ENCODE assay signal across 38 mouse cellular contexts in genomic region chr12:31521371-31521770, GRCm38 (mm10). TPM values are rescaled to one million over a fixed set of nuclear protein-coding genes. Genes with fewer than 3 reads are reported as not detected.
A peak's percentile ranks its signal among the peaks of the same experiment; 100 is the strongest.
DNase-seq lines count a peak whose midpoint lies in the region; ATAC-seq lines count a peak whose summit lies in the region.
"Had no signal": no experiment of that assay in that cellular context is flagged by ENCODE, and none has a peak within 500 bp of the region (broad histone marks: within the 10 kb centered on the region; RNA-seq: fewer than 3 reads in every experiment).

No protein-coding gene starts in this region.

- H3K4me1 ChIP-seq in embryonic facial prominence, embryonic 14.5 days (ENCODE audit: control insufficient read depth, insufficient read depth, low read length): no peaks in the 10 kb centered on the region
- H3K4me1 ChIP-seq in embryonic facial prominence, embryonic 10.5 days: no peaks in the 10 kb centered on the region
- H3K4me1 ChIP-seq in heart, embryonic 12.5 days (replicated peaks): peaks cover 20% of the 10 kb centered on the region
- no peaks in the 10 kb centered on the region for H3K4me1 ChIP-seq in midbrain, embryonic 12.5 days
- H3K4me1 ChIP-seq in midbrain, embryonic 11.5 days (ENCODE audit: control insufficient read depth, insufficient read depth, low read length): no peaks in the 10 kb centered on the region
- H3K4me1 ChIP-seq: embryonic facial prominence, embryonic 12.5 days; forebrain, embryonic 10.5 days; liver, embryonic 12.5 days had no signal

- H3K36me3 ChIP-seq in embryonic facial prominence, embryonic 14.5 days (ENCODE audit: control insufficient read depth, insufficient read depth, low read length): no peaks in the 10 kb centered on the region
- H3K36me3 ChIP-seq in embryonic facial prominence, embryonic 10.5 days (replicated peaks): no peaks in the 10 kb centered on the region
- H3K36me3 ChIP-seq in heart, embryonic 12.5 days: no peaks in the 10 kb centered on the region
- no peaks in the 10 kb centered on the region for H3K36me3 ChIP-seq in midbrain, embryonic 12.5 days
- no peaks in the 10 kb centered on the region for H3K36me3 ChIP-seq in midbrain, embryonic 11.5 days (ENCODE audit: control insufficient read depth, insufficient read depth, low read length)
- H3K36me3 ChIP-seq: embryonic facial prominence, embryonic 12.5 days; forebrain, embryonic 10.5 days; liver, embryonic 12.5 days had no signal

- H3K9ac ChIP-seq in embryonic facial prominence, embryonic 14.5 days (ENCODE audit: low read depth, low read length): no peak overlapping the region
- H3K9ac ChIP-seq in heart, embryonic 12.5 days: no peak overlapping the region
- H3K9ac ChIP-seq in midbrain, embryonic 12.5 days (replicated peaks): no peak overlapping the region
- no peak overlapping the region for H3K9ac ChIP-seq in midbrain, embryonic 11.5 days (ENCODE audit: low read length)
- H3K9ac ChIP-seq: embryonic facial prominence, embryonic 12.5 days; liver, embryonic 12.5 days; liver, postnatal 0 days had no signal

- H3K27me3 ChIP-seq in embryonic facial prominence, embryonic 14.5 days (replicated peaks; ENCODE audit: control insufficient read depth, insufficient read depth, low read length): no peaks in the 10 kb centered on the region
- H3K27me3 ChIP-seq in embryonic facial prominence, embryonic 10.5 days (replicated peaks; ENCODE audit: low read depth, poor library complexity, severe bottlenecking): no peaks in the 10 kb centered on the region
- no peaks in the 10 kb centered on the region for H3K27me3 ChIP-seq in heart, embryonic 12.5 days (replicated peaks)
- no peaks in the 10 kb centered on the region for H3K27me3 ChIP-seq in midbrain, embryonic 12.5 days
- no peaks in the 10 kb centered on the region for H3K27me3 ChIP-seq in midbrain, embryonic 11.5 days (ENCODE audit: control insufficient read depth, insufficient read depth, low read length)
- H3K27me3 ChIP-seq: CH12.LX; embryonic facial prominence, embryonic 12.5 days; liver, embryonic 12.5 days had no signal

- no peak for ATAC-seq in embryonic facial prominence, embryonic 14.5 days (ENCODE audit: low read depth)
- ATAC-seq in heart, embryonic 12.5 days (ENCODE audit: insufficient number of reproducible peaks, low FRiP score): no peak
- ATAC-seq in midbrain, embryonic 12.5 days (ENCODE audit: low FRiP score, low read depth): peak; percentile 60
- no peak for ATAC-seq in midbrain, embryonic 11.5 days (ENCODE audit: low FRiP score)
- ATAC-seq: forebrain, embryonic 16.5 days; intestine, embryonic 16.5 days; liver, embryonic 12.5 days; liver, postnatal 0 days had no signal

- DNase-seq in embryonic facial prominence, embryonic 14.5 days (ENCODE audit: low spot score): peak; percentile 18
- no peak for DNase-seq in embryonic facial prominence, embryonic 10.5 days (ENCODE audit: low spot score)
- no peak for DNase-seq in heart, postnatal 14 days
- no peak for DNase-seq in midbrain, embryonic 11.5 days (ENCODE audit: low spot score, missing footprints)
- DNase-seq in MN1 (ENCODE audit: low spot score): peak; percentile 69
- no peak for DNase-seq in thymus, postnatal 36 days
- DNase-seq: adrenal gland, adult 8-10 months; cerebellum, adult 11 months; cerebellum, adult 9-10 months; cerebellum, postnatal 36 days; gastrocnemius, postnatal 14 days; heart, adult 2 months; kidney, adult 8-10 months; kidney, postnatal 4 days; layer of hippocampus, postnatal 36 days; left cerebral cortex, postnatal 4 days; liver, postnatal 0 days; thymus, adult 18-20 months; thymus, postnatal 25 days had no signal

- no peaks in the 10 kb centered on the region for H3K9me3 ChIP-seq in embryonic facial prominence, embryonic 14.5 days (ENCODE audit: control insufficient read depth, low read length)
- H3K9me3 ChIP-seq in embryonic facial prominence, embryonic 10.5 days: no peaks in the 10 kb centered on the region
- H3K9me3 ChIP-seq in heart, embryonic 12.5 days (replicated peaks): no peaks in the 10 kb centered on the region
- H3K9me3 ChIP-seq in midbrain, embryonic 12.5 days: no peaks in the 10 kb centered on the region
- H3K9me3 ChIP-seq in midbrain, embryonic 11.5 days (ENCODE audit: control insufficient read depth, low read length): no peaks in the 10 kb centered on the region

- no peak overlapping the region for H3K4me3 ChIP-seq in embryonic facial prominence, embryonic 14.5 days (ENCODE audit: low read depth, low read length)
- no peak overlapping the region for H3K4me3 ChIP-seq in embryonic facial prominence, embryonic 10.5 days
- no peak overlapping the region for H3K4me3 ChIP-seq in heart, embryonic 12.5 days
- no peak overlapping the region for H3K4me3 ChIP-seq in midbrain, embryonic 12.5 days
- no peak overlapping the region for H3K4me3 ChIP-seq in midbrain, embryonic 11.5 days (ENCODE audit: low read depth, low read length)
- H3K4me3 ChIP-seq: embryonic facial prominence, embryonic 12.5 days; forebrain, embryonic 10.5 days; heart, adult 2 months; liver, embryonic 12.5 days had no signal

- WGBS in embryonic facial prominence, embryonic 14.5 days: 64% methylated on average over 3 of the region's 3 CpGs
- 72% methylated on average over 3 of the region's 3 CpGs for WGBS in embryonic facial prominence, embryonic 10.5 days
- 30% methylated on average over 3 of the region's 3 CpGs for WGBS in heart, embryonic 12.5 days
- 60% methylated on average over 3 of the region's 3 CpGs for WGBS in midbrain, embryonic 12.5 days
- 68% methylated on average over 3 of the region's 3 CpGs for WGBS in midbrain, embryonic 11.5 days

- no peak overlapping the region for H3K4me2 ChIP-seq in embryonic facial prominence, embryonic 14.5 days (ENCODE audit: low read depth, low read length)
- H3K4me2 ChIP-seq in heart, embryonic 12.5 days: no peak overlapping the region
- no peak overlapping the region for H3K4me2 ChIP-seq in midbrain, embryonic 12.5 days (replicated peaks)
- no peak overlapping the region for H3K4me2 ChIP-seq in midbrain, embryonic 11.5 days
- H3K4me2 ChIP-seq: embryonic facial prominence, embryonic 12.5 days; liver, embryonic 12.5 days had no signal

- intact Hi-C loops in heart, postnatal 14 days (cut with DNase I): no loop called here

- H3K27ac ChIP-seq in embryonic facial prominence, embryonic 14.5 days (replicated peaks; ENCODE audit: low read depth, low read length): no peak overlapping the region
- H3K27ac ChIP-seq in embryonic facial prominence, embryonic 10.5 days (replicated peaks): no peak overlapping the region
- 0 out of 2 replicates have a peak overlapping the region, but pooled peaks have one; percentile 6 for H3K27ac ChIP-seq in heart, embryonic 12.5 days (ENCODE audit: poor library complexity, severe bottlenecking)
- no peak overlapping the region for H3K27ac ChIP-seq in midbrain, embryonic 12.5 days (replicated peaks)
- H3K27ac ChIP-seq in midbrain, embryonic 11.5 days (ENCODE audit: low read depth, low read length): no peak overlapping the region
- H3K27ac ChIP-seq: embryonic facial prominence, embryonic 12.5 days; forebrain, embryonic 10.5 days; heart, adult 2 months; kidney, postnatal 0 days; liver, embryonic 12.5 days; macrophage; stomach, postnatal 0 days had no signal

RNA-seq across cellular contexts. Expression of gene Cbll1, which starts 22.0 kb away (rescaled TPM):
- polyA plus RNA-seq in embryonic facial prominence, embryonic 14.5 days (2014; fragmentation: Nextera tagmentation; extraction: Ambion mirVana): 15.4 and 18.5 TPM in 2 replicates
- 21.3 TPM in 2 replicates for polyA plus RNA-seq in embryonic facial prominence, embryonic 10.5 days (2016; fragmentation: Nextera tagmentation; extraction: Ambion mirVana)
- polyA plus RNA-seq in heart, embryonic 12.5 days (2016; fragmentation: Nextera tagmentation; extraction: Ambion mirVana): 10.7 and 11.3 TPM in 2 replicates
- 10 to 100 TPM; 10.5 to 11.4 TPM for total RNA-seq in heart, postnatal 14 days (2021)
- 17.1 and 17.7 TPM in 2 replicates for polyA plus RNA-seq in midbrain, embryonic 12.5 days (2016; fragmentation: Nextera tagmentation; extraction: Ambion mirVana)
- polyA plus RNA-seq in midbrain, embryonic 11.5 days (2014; fragmentation: Nextera tagmentation; extraction: Ambion mirVana): 26.9 and 30.4 TPM in 2 replicates

RNA-seq across cellular contexts. Expression of gene Slc26a4, which starts 38.4 kb away (rescaled TPM):
- 0.67 and 1.1 TPM in 2 replicates for polyA plus RNA-seq in embryonic facial prominence, embryonic 14.5 days (2014; fragmentation: Nextera tagmentation; extraction: Ambion mirVana)
- polyA plus RNA-seq in embryonic facial prominence, embryonic 10.5 days (2016; fragmentation: Nextera tagmentation; extraction: Ambion mirVana): 0.31 TPM in 1 of 2 replicates, not detected in the other
- 0.14 and 0.19 TPM in 2 replicates for polyA plus RNA-seq in heart, embryonic 12.5 days (2016; fragmentation: Nextera tagmentation; extraction: Ambion mirVana)
- total RNA-seq in heart, postnatal 14 days (2021): under 1 TPM in 1 of 2 experiments, not detected in 1; 0.07 TPM
- polyA plus RNA-seq in midbrain, embryonic 12.5 days (2016; fragmentation: Nextera tagmentation; extraction: Ambion mirVana): not detected in 2 replicates
- not detected in 2 replicates for polyA plus RNA-seq in midbrain, embryonic 11.5 days (2014; fragmentation: Nextera tagmentation; extraction: Ambion mirVana)
- total RNA-seq: CH12.LX; ES-E14; gastrocnemius, postnatal 14 days; megakaryocyte-erythroid progenitor cell, adult 5-6 weeks; neutrophil, adult 5-6 weeks had no signal
- polyA plus RNA-seq: C2C12; forebrain, embryonic 10.5 days; forebrain, embryonic 16.5 days; heart, adult 2 months; hindbrain, embryonic 11.5 days; liver, embryonic 12.5 days; lung, embryonic 16.5 days; macrophage; neural tube, embryonic 11.5 days; spleen, adult 2 months had no signal

Comparison
In these comparisons a context has a peak if more than half of its experiments do, and no peak if none do; other contexts are left out.
1. DNase-seq: peak in embryonic facial prominence, embryonic 14.5 days (single experiment) and MN1 (single experiment); none in embryonic facial prominence, embryonic 10.5 days (single experiment), heart, postnatal 14 days (0 of 2), midbrain, embryonic 11.5 days (single experiment) and thymus, postnatal 36 days (0 of 2).